Mouse (Mus musculus): Measurements from ENCODE around the gene Pacs1.
"Not testable (repeated sequence)": the region's sequence is repeated elsewhere in the genome, so short reads cannot be mapped to it uniquely, and the experiment has no call there.

Pacs1 gene

GRCm38 (mm10) chr19:5267015-5267414, 5.9 kb downstream of the Pacs1 start:
- DNase-seq: no peak

GRCm38 (mm10) chr19:5257140-5257539, 15.8 kb downstream of the Pacs1 start:
- DNase-seq: no peak

GRCm38 (mm10) chr19:5236981-5237380, 35.9 kb downstream of the Pacs1 start:
- not testable (repeated sequence) for DNase-seq

GRCm38 (mm10) chr19:5232696-5233095, 40.2 kb downstream of the Pacs1 start:
- DNase-seq: no peak

- no peak for DNase-seq
Measured at GRCm38 (mm10) chr19:5230110-5230509, 42.8 kb downstream of the Pacs1 start.

GRCm38 (mm10) chr19:5224624-5225023, 48.3 kb downstream of the Pacs1 start:
- no peak for DNase-seq

GRCm38 (mm10) chr19:5224077-5224476, 48.8 kb downstream of the Pacs1 start:
- no peak for DNase-seq

GRCm38 (mm10) chr19:5221926-5222325, 51.0 kb downstream of the Pacs1 start:
- no peak for DNase-seq

GRCm38 (mm10) chr19:5221219-5221723, 51.6 kb downstream of the Pacs1 start:
- not testable (repeated sequence) for DNase-seq

GRCm38 (mm10) chr19:5220389-5220788, 52.5 kb downstream of the Pacs1 start:
- DNase-seq: no peak

- no peak for DNase-seq
Measured at GRCm38 (mm10) chr19:5201691-5202090, 71.2 kb downstream of the Pacs1 start.

GRCm38 (mm10) chr19:5200617-5201016, 72.3 kb downstream of the Pacs1 start:
- DNase-seq: not testable (repeated sequence)

GRCm38 (mm10) chr19:5198553-5198952, 74.4 kb downstream of the Pacs1 start:
- no peak for DNase-seq

GRCm38 (mm10) chr19:5195417-5196035, 77.4 kb downstream of the Pacs1 start:
- peak; percentile 37 for DNase-seq

- no peak for DNase-seq
Measured at GRCm38 (mm10) chr19:5192397-5192796, 80.5 kb downstream of the Pacs1 start.

GRCm38 (mm10) chr19:5187439-5187838, 85.5 kb downstream of the Pacs1 start:
- DNase-seq: no peak

GRCm38 (mm10) chr19:5181926-5182325, 91.0 kb downstream of the Pacs1 start:
- DNase-seq: no peak

GRCm38 (mm10) chr19:5178631-5179030, 94.3 kb downstream of the Pacs1 start:
- no peak for DNase-seq

GRCm38 (mm10) chr19:5170430-5170829, 102.5 kb downstream of the Pacs1 start:
- no peak for DNase-seq

- DNase-seq: no peak
Measured at GRCm38 (mm10) chr19:5167477-5167876, 105.4 kb downstream of the Pacs1 start.

GRCm38 (mm10) chr19:5164380-5164779, 108.5 kb downstream of the Pacs1 start:
- no peak for DNase-seq

GRCm38 (mm10) chr19:5161913-5162312, 111.0 kb downstream of the Pacs1 start:
- DNase-seq: no peak

GRCm38 (mm10) chr19:5152261-5152660, 120.7 kb downstream of the Pacs1 start:
- DNase-seq: no peak

- DNase-seq: no peak
Measured at GRCm38 (mm10) chr19:5151741-5152140, 121.2 kb downstream of the Pacs1 start.

- DNase-seq: peak; percentile 52
Measured at GRCm38 (mm10) chr19:5151331-5151730, 121.6 kb downstream of the Pacs1 start.
